Mouse (Mus musculus): ENCODE measurements around the gene Uckl1.

DNA sequence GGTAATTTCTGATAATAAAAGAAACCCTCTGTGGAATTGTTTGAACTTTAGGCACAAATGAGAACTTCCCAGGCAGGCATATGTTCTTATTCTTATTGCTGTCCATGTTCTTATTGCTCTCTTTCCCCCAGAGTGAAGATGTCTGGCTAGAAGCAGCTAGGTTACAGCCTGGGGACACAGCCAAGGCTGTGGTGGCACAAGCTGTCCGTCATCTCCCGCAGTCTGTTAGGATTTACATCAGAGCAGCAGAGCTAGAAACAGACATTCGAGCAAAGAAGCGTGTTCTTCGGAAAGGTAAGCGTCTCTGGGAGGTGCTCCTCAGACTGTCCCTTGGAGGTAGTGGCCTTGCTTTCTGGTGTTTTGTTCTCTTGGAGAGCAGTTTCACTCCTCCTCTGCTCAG, 47.9 kb upstream of the Uckl1 start:
- TF ChIP-seq POLR2A (IDR thresholded peaks at IDR 0.05; ENCODE audit: low read depth, low read length) (no peak), USF2 (conservative IDR thresholded peaks at IDR 0.05; ENCODE audit: low read depth, low read length) (no peak), POLR2AphosphoS2 (IDR thresholded peaks at IDR 0.05; ENCODE audit: low read depth, low read length) (no peak), CTCF (conservative IDR thresholded peaks at IDR 0.05 in 1 of 2, IDR thresholded peaks at IDR 0.05 in 1 of 2; ENCODE audit: low read depth in 2 of 2, low read length in 2 of 2) (no peak), MXI1 (IDR thresholded peaks at IDR 0.05; ENCODE audit: low read depth, low read length) (no peak), MAZ (IDR thresholded peaks at IDR 0.05; ENCODE audit: low read depth, low read length) (no peak), NRF1 (IDR thresholded peaks at IDR 0.05; ENCODE audit: low read depth, low read length) (no peak), SIN3A (IDR thresholded peaks at IDR 0.05; ENCODE audit: low read length) (no peak), ZNF384 (IDR thresholded peaks at IDR 0.05; ENCODE audit: low read depth, low read length) (no peak), NELFE (IDR thresholded peaks at IDR 0.05; ENCODE audit: low read depth, low read length) (no peak), RCOR1 (conservative IDR thresholded peaks at IDR 0.05; ENCODE audit: low read depth, low read length) (no peak), CHD2 (IDR thresholded peaks at IDR 0.05; ENCODE audit: low read length) (no peak), ELF1 (IDR thresholded peaks at IDR 0.05; ENCODE audit: low read depth, low read length) (no peak)
